Mouse (Mus musculus) limb, embryonic 11.5 days (tissue): Measurements from ENCODE around the gene Aloxe3. TPM values are rescaled to one million over a fixed set of nuclear protein-coding genes. Genes with fewer than 3 reads are reported as not detected.
A peak's percentile ranks its signal among the peaks of the same experiment; 100 is the strongest.

ENCODE experiments used
- ATAC-seq: fragments of 200-750 bp; cut with Nextera tagmentation; 2 replicates; pipeline ENCODE4 v1.8.0; 2017; ENCODE audit warnings: low read depth; ENCODE audit not compliant: insufficient number of reproducible peaks, low FRiP score, low TSS enrichment
- DNase-seq: peaks from one replicate; pipeline ENCODE4 v3.0.0-alpha.2; 2015; ENCODE audit warnings: low spot score
- H3K27ac ChIP-seq: fragments of 300-500 bp; sonication (generic); replicated peaks from 2 replicates; pipeline ENCODE4 v1.5.1; 2014; ENCODE audit warnings: low read depth, mild to moderate bottlenecking, low read length
- H3K27me3 ChIP-seq: fragments of 300-500 bp; sonication (generic); 2 replicates; pipeline ENCODE4 v1.6.1; 2014; ENCODE audit warnings: mild to moderate bottlenecking, low read length, mixed read lengths; ENCODE audit not compliant: control insufficient read depth, insufficient read depth
- H3K36me3 ChIP-seq: fragments of 300-500 bp; sonication (generic); 2 replicates; pipeline ENCODE4 v1.6.1; 2014; ENCODE audit warnings: mild to moderate bottlenecking, low read length, moderate library complexity, mixed read lengths; ENCODE audit not compliant: control insufficient read depth, insufficient read depth
- H3K4me1 ChIP-seq: fragments of 300-500 bp; sonication (generic); 2 replicates; pipeline ENCODE4 v1.6.1; 2014; ENCODE audit warnings: low read length, mixed read lengths; ENCODE audit not compliant: control insufficient read depth, insufficient read depth
- H3K4me2 ChIP-seq: fragments of 300-500 bp; sonication (generic); 2 replicates; pipeline ENCODE4 v1.6.1; 2014; ENCODE audit warnings: low read depth, mild to moderate bottlenecking, moderate library complexity; ENCODE audit not compliant: severe bottlenecking
- H3K4me3 ChIP-seq: fragments of 300-500 bp; sonication (generic); 2 replicates; pipeline ENCODE4 v1.5.1; 2014; ENCODE audit warnings: low read depth, low read length
- H3K9ac ChIP-seq: fragments of 300-500 bp; sonication (generic); 2 replicates; pipeline ENCODE4 v1.6.1; 2014; ENCODE audit warnings: mild to moderate bottlenecking, low read length
- H3K9me3 ChIP-seq: fragments of 300-500 bp; sonication (generic); 2 replicates; pipeline ENCODE4 v1.6.1; 2016; ENCODE audit warnings: low read length; ENCODE audit not compliant: control insufficient read depth
- WGBS: fragments of 180-500 bp; shearing (Covaris S2); extraction: QIAGEN DNeasy Blood & Tissue Kit; methylation state at CpG from one replicate; pipeline ENCODE4 v1.1.7; 2014; 5-methylcytosine and 5-hydroxymethylcytosine counted together
- polyA plus RNA-seq: library from polyadenylated mRNA; unstranded; fragments of >200 nt; fragmentation: Nextera tagmentation; extraction: Ambion mirVana; gene quantifications from 2 replicates; pipeline ENCODE4 v1.2.1, GENCODE M21; 2014

Gene Aloxe3
- polyA plus RNA-seq, 1 experiment from 2014 or later, result 0.25 TPM

DNA sequence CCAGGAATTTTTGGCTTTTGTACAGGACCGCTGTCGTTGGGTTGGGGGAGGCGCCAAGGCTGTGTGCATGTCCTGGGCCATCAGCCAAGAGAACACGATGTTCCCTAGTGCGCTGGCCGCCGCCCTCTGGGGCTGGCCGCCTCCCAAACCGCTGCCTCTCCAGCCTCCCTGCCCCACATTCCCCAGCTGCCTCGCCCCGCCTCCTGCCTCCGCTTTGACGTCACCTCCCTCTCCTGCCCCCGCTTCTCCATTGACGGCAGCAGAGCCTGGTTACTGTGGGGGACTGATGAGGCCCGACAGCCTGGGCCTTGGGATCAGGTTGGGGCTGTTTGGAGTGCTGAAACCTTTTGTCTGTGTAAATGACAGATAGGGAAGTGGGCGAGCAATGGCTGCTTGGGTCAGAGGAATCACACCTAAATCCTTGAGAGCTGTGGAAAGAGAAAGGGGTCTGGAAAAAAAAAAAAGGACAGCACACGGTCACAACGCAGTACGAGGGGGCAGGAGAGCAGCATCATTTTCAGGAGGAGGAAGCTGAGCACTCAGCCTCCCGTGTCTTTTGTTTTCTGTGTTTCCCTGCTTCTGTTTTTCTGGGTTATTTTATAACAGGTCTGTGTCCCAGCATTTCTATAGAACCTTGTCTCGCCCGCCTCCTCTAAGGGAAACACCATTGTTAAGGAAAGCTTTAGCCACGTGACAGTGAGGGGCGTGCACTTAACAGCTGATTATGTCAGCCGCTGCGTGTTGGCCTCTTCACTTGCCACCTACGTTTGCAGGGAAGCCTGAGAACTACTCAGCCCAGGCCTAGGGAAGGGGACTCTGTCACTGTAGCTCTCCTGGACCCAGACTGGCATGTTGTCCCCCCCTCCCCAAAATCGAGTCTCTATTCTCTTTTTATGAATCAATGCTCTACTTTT lies 28.5 kb upstream of the Aloxe3 start:
- Histone ChIP-seq H3K9me3 (no peaks in the 10 kb centered on the region), H3K36me3 (peaks cover 4% of the 10 kb centered on the region; the same call in 1 of the 2 replicates), H3K9ac (no peak overlapping the region; the same call in 1 of the 2 replicates), H3K27ac (no peak overlapping the region), H3K4me1 (peaks cover 37% of the 10 kb centered on the region), H3K4me3 (peak overlapping the region; percentile 26), H3K27me3 (no peaks in the 10 kb centered on the region), H3K4me2 (peak overlapping the region; percentile 92)
- DNase-seq (peak; percentile 88), ATAC-seq (no peak)
- 5% methylated on average over 29 of the region's 29 CpGs for WGBS

DNA sequence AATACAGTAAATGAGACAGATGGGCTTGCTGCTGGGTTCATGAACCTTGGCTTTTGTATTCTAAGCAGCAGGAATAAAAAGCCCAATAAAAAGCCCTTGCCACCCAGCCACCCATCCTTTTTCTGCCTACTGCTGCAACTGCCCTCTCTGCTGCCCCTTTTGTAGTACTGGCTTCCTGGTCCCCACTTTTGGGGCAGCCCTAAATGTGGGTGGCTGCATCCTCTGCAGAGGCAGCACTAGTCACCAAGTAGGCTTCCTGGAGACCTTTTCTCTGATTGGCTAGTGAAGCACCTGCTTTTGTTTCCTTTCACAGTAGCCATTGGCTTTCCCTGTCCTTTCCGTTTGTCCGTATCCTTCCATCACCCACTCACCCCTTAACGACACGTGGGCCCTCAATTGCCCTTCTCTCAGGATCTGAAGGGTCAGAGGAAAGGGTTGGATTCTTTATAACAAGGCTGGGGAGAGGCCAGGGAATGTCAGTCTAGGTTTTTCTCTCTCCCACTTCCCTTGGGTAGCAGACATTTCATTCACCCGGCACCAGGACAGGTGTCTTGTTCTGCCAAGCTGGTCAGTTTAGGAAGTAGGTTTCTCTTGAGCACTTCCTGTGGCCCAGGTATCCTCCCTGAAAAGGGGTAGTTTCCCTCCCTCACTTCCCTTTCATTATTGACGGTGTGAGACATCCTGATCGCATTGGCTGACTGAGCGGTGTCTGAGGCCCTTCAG lies 27.5 kb upstream of the Aloxe3 start:
- no peak overlapping the region for H3K9ac ChIP-seq

DNA sequence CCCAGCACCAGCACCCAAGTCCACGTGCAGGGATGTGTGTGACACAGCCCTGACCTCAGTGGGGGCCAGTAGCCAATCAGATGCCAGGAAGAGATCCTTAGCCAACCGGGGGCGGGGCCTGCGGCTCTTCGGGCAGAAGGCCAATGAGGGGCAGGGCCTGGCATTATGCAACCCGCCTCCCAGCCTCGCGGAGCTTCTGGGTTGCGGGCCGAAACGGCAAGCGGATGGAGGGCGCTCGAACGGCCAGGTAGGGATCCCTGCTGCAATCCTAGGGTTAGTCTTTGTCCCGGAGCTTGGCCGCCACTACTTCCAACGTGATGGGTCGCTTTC lies 27.0 kb upstream of the Aloxe3 start:
- H3K4me3 ChIP-seq, result peak overlapping the region; percentile 50
- no peaks in the 10 kb centered on the region for H3K9me3 ChIP-seq
- 0 out of 2 replicates have a peak overlapping the region, but pooled peaks have one; percentile 44 for H3K27ac ChIP-seq
- peak; percentile 67 for ATAC-seq
- 0% methylated on average over 19 of the region's 19 CpGs for WGBS
- no peaks in the 10 kb centered on the region for H3K27me3 ChIP-seq
- H3K36me3 ChIP-seq, result peaks cover 10% of the 10 kb centered on the region; the same call in 1 of the 2 replicates
- peak; percentile 93 for DNase-seq
- peak overlapping the region; percentile 31; the same call in 1 of the 2 replicates for H3K9ac ChIP-seq
- peak overlapping the region; percentile 83 for H3K4me2 ChIP-seq
- peaks cover 37% of the 10 kb centered on the region for H3K4me1 ChIP-seq

More for the DNA sequence above, 27.5 kb upstream of the Aloxe3 start:
- WGBS, result 25% methylated on average over 8 of the region's 8 CpGs
- no peaks in the 10 kb centered on the region for H3K27me3 ChIP-seq
- H3K9me3 ChIP-seq, result no peaks in the 10 kb centered on the region
- peaks cover 37% of the 10 kb centered on the region for H3K4me1 ChIP-seq
- ATAC-seq (no peak), DNase-seq (no peak)
- peak overlapping the region; percentile 83 for H3K4me2 ChIP-seq
- H3K4me3 ChIP-seq, result peak overlapping the region; percentile 50
- peaks cover 5% of the 10 kb centered on the region; the same call in 1 of the 2 replicates for H3K36me3 ChIP-seq
- no peak overlapping the region for H3K27ac ChIP-seq

DNA sequence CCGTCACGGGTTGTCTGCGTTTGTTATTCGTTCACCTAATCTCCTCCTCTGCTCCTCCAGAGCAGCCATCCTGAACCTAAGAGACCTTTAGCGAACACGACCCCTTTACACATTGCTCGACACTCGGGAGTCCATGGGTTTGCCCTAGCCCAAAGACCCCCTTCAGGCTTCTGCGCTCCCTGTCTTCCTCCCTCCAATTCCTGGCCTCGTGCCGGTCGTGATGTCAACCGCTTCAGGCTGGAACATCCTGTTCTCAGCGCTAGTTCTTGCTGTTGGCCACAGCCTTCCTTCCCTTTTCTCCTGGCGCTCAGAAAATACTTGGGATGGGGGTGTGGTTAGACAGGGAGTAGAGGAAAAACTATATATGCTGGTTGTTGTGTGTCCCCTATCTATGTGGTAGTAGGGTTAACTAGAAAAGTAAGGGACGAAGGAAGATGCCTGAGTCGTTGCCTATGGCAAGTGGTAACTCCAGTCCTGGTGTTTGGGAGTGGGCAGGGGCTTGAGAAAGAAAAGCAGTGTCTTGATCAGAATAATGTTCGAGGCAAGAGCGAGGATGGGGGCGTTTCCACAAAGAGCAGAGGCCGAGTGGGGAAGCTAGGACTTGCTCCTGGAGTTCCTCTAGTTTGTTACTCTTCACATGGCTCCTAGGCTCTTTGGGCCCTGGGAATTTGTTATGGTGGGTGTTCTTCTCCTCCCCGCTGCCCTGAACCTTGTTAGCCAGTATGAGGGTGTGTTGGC lies 26.4 kb upstream of the Aloxe3 start:
- no peaks in the 10 kb centered on the region for H3K9me3 ChIP-seq
- H3K27ac ChIP-seq, result peak overlapping the region; percentile 48; the same call in 1 of the 2 replicates
- H3K4me2 ChIP-seq, result peak overlapping the region; percentile 83
- H3K36me3 ChIP-seq, result peaks cover 15% of the 10 kb centered on the region; the same call in 1 of the 2 replicates
- no peaks in the 10 kb centered on the region for H3K27me3 ChIP-seq
- H3K4me1 ChIP-seq, result peaks cover 37% of the 10 kb centered on the region
- H3K4me3 ChIP-seq, result peak overlapping the region; percentile 50
- DNase-seq (peak; percentile 50), ATAC-seq (no peak)
- H3K9ac ChIP-seq, result peak overlapping the region; percentile 31
- WGBS, result 1% methylated on average over 22 of the region's 22 CpGs

DNA sequence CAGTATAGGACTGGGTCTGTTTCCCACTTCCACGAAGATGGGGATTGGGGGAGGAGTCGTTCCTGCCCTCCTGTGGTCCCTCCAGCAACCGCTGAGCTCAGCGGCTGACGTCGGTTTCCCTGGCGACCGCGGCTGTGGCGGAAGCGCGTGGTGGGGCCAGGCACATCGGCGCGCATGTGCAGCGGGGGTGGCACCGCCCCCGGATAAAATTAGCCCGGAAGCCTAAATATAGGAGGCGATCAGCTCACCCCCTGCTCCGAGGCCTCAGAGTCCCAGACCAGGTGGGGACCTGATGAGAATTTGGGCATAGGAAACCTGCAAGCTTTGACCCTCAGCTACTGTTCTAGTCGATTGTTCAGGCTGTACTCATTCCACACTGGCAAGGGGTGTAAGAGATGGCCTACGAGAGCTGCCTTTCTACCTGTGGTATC lies 25.8 kb upstream of the Aloxe3 start:
- peak overlapping the region; percentile 83 for H3K4me2 ChIP-seq
- 2% methylated on average over 23 of the region's 23 CpGs for WGBS
- H3K27me3 ChIP-seq, result no peaks in the 10 kb centered on the region
- peaks cover 17% of the 10 kb centered on the region; the same call in 1 of the 2 replicates for H3K36me3 ChIP-seq
- H3K27ac ChIP-seq, result no peak overlapping the region; the same call in 1 of the 2 replicates
- peak; percentile 88 for DNase-seq
- no peak overlapping the region for H3K9ac ChIP-seq
- H3K4me1 ChIP-seq, result peaks cover 37% of the 10 kb centered on the region
- ATAC-seq, result no peak; the same call in 1 of the 2 replicates
- H3K4me3 ChIP-seq, result peak overlapping the region; percentile 50
- no peaks in the 10 kb centered on the region for H3K9me3 ChIP-seq

DNA sequence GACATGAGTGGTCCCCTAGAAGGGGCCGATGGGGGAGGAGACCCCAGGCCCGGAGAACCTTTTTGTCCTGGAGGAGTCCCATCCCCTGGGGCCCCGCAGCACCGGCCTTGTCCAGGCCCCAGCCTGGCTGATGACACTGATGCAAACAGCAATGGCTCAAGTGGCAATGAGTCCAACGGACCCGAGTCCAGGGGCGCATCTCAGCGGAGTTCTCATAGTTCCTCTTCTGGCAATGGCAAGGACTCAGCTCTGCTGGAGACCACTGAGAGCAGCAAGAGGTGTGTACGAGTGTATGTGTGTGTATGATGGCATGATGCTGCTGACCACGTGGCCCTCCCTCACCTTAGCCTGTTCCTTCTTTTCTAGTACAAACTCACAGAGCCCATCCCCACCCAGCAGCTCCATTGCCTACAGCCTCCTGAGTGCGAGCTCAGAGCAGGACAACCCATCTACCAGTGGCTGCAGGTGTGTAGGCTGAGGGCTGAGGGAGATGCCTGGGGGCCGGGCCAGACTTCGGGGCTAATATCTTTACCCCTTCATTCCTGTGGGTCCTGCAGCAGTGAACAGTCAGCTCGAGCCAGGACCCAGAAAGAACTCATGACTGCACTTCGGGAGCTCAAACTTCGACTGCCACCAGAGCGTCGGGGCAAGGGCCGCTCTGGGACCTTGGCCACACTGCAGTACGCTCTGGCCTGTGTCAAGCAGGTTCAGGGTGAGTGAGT lies 24.9 kb upstream of the Aloxe3 start:
- Histone ChIP-seq H3K4me2 (peak overlapping the region; percentile 83; the same call in 1 of the 2 replicates), H3K9ac (no peak overlapping the region), H3K4me3 (peak overlapping the region; percentile 50; the same call in 1 of the 2 replicates), H3K27ac (no peak overlapping the region), H3K9me3 (no peaks in the 10 kb centered on the region), H3K27me3 (no peaks in the 10 kb centered on the region), H3K4me1 (peaks cover 36% of the 10 kb centered on the region), H3K36me3 (peaks cover 22% of the 10 kb centered on the region; the same call in 1 of the 2 replicates)
- no peak for ATAC-seq
- WGBS, result 93% methylated on average over 20 of the region's 20 CpGs
- no peak for DNase-seq

DNA sequence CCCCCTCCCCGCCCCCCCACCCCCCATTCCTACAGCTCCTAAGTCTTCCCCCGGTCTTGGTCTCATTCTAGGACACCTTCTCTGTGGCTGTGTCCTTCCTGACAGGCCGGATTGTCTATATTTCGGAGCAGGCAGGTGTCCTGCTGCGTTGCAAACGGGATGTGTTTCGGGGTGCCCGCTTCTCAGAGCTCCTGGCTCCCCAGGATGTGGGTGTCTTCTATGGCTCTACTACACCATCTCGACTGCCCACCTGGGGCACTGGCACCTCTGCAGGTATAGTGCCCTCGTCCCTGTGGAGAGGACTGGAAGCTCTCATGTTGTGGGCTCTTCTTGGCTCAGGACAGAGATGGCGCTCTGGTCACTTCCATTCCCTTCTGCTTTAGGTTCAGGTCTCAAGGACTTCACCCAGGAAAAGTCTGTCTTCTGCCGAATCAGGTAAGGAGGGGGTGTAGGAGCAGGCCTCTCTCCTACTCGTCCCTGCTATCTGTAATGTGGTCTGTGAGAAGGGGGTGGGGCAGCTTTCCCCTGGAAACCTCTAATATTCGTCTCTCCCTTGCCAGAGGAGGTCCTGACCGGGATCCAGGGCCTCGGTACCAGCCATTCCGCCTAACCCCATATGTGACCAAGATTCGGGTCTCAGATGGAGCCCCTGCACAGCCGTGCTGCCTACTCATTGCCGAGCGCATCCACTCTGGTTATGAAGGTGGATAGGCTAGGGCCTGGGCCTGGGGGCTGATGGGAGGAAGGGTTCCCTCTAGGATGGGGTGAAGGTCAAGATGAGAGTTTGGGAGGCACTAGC lies 23.9 kb upstream of the Aloxe3 start:
- Histone ChIP-seq H3K27ac (no peak overlapping the region), H3K4me3 (no peak overlapping the region), H3K36me3 (peaks cover 24% of the 10 kb centered on the region; the same call in 1 of the 2 replicates), H3K4me1 (peaks cover 30% of the 10 kb centered on the region), H3K4me2 (no peak overlapping the region), H3K9ac (no peak overlapping the region), H3K9me3 (no peaks in the 10 kb centered on the region), H3K27me3 (no peaks in the 10 kb centered on the region)
- 89% methylated on average over 21 of the region's 21 CpGs for WGBS
- ATAC-seq (no peak), DNase-seq (no peak)
